Mouse (Mus musculus): ENCODE results near the gene Nedd4. TPM values are rescaled to one million over a fixed set of nuclear protein-coding genes. Genes with fewer than 3 reads are reported as not detected.
A peak's percentile ranks its signal among the peaks of the same experiment; 100 is the strongest.

The Nedd4 gene
- polyA plus RNA-seq, 1 experiment, result 216 TPM

DNA sequence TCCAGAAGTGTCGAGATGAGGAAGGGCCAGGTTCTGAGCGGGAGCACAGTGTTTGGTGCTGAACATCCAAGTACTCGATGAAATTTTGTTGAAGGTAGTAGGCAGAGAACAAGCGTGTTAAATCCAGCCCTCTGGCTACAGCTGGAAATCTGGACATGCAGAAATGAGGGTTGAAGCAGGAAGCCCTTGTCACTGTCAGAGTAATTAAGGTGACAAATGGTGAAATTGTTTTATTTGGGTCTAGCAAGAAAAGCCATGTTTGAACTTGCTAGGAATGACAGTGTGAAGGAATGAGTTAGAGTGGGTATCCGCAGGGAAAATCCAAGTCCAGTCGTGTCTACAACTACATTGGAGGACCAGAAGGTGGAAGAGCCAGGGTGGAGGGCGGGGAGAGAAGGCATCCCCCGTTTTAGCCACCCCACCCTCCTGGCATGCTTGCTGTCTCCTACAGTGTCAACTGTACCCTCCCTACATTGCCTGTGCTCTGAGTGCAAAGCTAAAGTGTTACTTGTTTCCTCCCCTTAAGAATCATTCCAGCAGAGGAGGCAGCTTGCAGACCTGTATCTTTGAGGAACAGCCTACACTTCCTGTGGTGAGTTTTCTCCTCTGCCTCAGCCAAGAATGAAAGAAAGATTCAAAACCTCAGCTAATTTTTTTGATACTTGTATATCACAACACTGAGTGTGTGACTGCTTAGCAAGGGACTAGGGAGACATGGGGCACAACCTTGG is 62.5 kb downstream of the Nedd4 start:
- H3K4me1 ChIP-seq (ENCODE audit: control insufficient read depth, insufficient read depth, low read length), result no peaks in the 10 kb centered on the region
- no peak overlapping the region for H3K4me3 ChIP-seq (ENCODE audit: insufficient read depth, low read length)
- no peak overlapping the region for H3K27ac ChIP-seq (ENCODE audit: insufficient read depth, low read length)
- no peak for TF ChIP-seq POLR2A (IDR thresholded peaks at IDR 0.05; ENCODE audit: extremely low read depth, insufficient read depth, low read length)
- TF ChIP-seq CTCF (IDR thresholded peaks at IDR 0.05; ENCODE audit: extremely low read depth, insufficient read depth, low read length), result no peak

DNA sequence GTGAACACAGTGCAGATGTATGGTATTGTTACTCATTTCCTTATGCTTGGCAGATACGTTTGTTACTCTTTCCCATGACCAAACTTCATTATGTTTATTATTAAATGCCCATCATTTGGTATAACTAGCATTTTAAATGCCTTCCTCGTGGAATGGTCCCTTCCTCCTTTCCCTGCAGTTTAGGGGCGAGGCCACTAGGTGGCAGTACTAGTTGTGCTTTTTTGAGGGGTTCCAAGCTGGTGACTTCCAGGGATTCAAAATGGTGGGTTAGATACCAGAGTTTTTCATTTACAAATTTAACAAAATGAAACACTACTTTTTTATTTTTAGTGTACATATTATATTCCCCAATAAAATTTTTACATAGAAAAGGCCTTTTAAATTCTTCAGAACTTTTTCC is 71.8 kb downstream of the Nedd4 start:
- H3K4me1 ChIP-seq (ENCODE audit: control insufficient read depth, insufficient read depth, low read length), result no peaks in the 10 kb centered on the region
- no peak overlapping the region for H3K4me3 ChIP-seq (ENCODE audit: insufficient read depth, low read length)
- no peak for TF ChIP-seq POLR2A (IDR thresholded peaks at IDR 0.05; ENCODE audit: extremely low read depth, insufficient read depth, low read length)
- TF ChIP-seq CTCF (IDR thresholded peaks at IDR 0.05; ENCODE audit: extremely low read depth, insufficient read depth, low read length), result peak; percentile 77
- H3K27ac ChIP-seq (ENCODE audit: insufficient read depth, low read length), result no peak overlapping the region

DNA sequence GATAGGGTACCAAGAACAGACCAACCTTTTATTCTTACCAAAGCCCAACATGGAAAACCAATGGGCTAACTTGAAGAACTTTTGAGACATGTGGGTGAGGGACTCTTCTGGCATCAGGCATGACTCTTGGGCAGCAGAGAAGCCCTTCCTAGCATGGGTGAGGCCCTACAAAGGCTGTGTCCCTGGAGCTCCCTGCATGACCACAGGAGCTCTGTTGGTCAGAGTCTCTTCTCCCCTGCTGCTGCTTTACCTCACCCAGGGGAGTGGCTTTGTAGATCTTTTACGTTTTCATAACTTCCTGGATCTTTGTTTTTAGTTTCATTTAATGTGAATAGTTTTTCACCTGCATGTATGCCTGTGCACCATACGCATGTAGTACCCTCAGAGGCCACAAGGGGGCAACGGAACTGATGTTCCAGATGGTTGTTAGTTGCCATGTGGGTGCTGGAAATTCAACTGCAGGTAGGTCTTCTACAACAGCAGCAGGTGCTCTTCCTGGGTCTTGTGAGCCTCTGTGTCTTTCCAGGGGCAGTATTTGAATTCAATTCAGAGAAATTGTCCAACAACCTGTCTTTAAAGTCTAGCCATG is 73.8 kb downstream of the Nedd4 start:
- Histone ChIP-seq H3K4me3 (ENCODE audit: insufficient read depth, low read length) (no peak overlapping the region), H3K4me1 (ENCODE audit: control insufficient read depth, insufficient read depth, low read length) (no peaks in the 10 kb centered on the region), H3K27ac (ENCODE audit: insufficient read depth, low read length) (no peak overlapping the region)
- TF ChIP-seq CTCF (IDR thresholded peaks at IDR 0.05; ENCODE audit: extremely low read depth, insufficient read depth, low read length), result peak; percentile 57
- no peak for TF ChIP-seq POLR2A (IDR thresholded peaks at IDR 0.05; ENCODE audit: extremely low read depth, insufficient read depth, low read length)

DNA sequence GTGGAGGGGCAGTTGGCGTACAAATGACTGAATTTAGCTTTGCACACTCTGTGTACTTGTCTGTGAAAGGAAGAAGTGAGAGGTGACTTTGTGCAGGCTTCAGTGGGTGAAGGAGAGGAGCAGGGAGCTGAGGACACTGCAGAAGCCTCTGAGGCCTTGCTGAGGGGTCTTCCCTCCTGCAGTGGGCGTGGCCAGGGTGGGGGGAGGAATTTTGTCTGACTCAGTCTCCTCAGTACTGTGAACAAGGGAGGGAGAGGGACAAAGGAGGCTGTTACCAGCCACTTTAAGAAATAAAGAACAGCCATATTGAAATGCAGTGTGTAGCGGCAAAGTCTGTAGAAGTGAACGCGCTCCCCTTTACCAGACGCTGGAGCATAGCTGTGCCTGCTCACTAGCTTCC is 79.1 kb downstream of the Nedd4 start:
- Histone ChIP-seq H3K4me1 (ENCODE audit: control insufficient read depth, insufficient read depth, low read length) (no peaks in the 10 kb centered on the region), H3K4me3 (ENCODE audit: insufficient read depth, low read length) (no peak overlapping the region), H3K27ac (ENCODE audit: insufficient read depth, low read length) (no peak overlapping the region)
- TF ChIP-seq POLR2A (IDR thresholded peaks at IDR 0.05; ENCODE audit: extremely low read depth, insufficient read depth, low read length), result no peak
- TF ChIP-seq CTCF (IDR thresholded peaks at IDR 0.05; ENCODE audit: extremely low read depth, insufficient read depth, low read length), result no peak

DNA sequence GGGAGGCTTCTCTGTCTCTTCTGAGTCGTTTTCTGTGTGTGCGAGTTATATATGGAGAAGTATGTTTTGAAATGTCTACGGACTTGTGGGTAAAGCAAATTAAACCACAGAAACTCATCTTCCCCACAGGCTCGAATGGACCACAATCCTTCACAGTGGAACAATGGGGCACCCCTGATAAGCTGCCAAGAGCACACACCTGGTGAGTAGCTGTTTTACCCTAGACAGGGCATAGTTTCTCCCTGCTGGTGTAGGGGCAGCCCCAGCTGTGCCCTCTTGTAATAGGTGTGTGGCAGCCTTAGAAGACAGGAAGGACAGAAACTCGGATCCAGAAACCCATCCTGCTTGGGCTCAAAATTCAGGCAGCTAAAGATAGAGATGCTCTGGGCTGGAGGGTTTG is 84.1 kb downstream of the Nedd4 start:
- TF ChIP-seq POLR2A (IDR thresholded peaks at IDR 0.05; ENCODE audit: extremely low read depth, insufficient read depth, low read length) (no peak), CTCF (IDR thresholded peaks at IDR 0.05; ENCODE audit: extremely low read depth, insufficient read depth, low read length) (no peak)
- H3K27ac ChIP-seq (ENCODE audit: insufficient read depth, low read length), result no peak overlapping the region
- no peak overlapping the region for H3K4me3 ChIP-seq (ENCODE audit: insufficient read depth, low read length)
- no peaks in the 10 kb centered on the region for H3K4me1 ChIP-seq (ENCODE audit: control insufficient read depth, insufficient read depth, low read length)

DNA sequence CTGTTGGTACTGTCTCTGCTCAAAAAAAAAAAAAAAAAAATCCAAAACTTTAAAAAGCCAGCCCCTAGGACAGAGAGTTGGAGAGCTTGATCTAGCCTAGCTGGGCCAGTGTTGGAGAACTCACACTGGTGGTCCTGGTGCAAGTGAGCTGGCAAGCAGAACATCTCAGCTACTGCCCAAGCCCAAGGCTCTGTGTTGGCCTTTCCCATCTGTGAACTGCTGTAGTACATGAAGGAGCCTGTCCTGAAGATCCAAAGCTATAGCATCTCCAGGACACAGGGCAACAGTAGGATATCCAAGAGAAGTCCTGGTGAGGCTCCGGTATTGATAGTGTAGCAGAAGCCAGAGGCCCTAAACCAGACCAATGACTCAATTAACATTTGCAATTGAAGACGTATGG is 88.1 kb downstream of the Nedd4 start:
- TF ChIP-seq POLR2A (IDR thresholded peaks at IDR 0.05; ENCODE audit: extremely low read depth, insufficient read depth, low read length) (no peak), CTCF (IDR thresholded peaks at IDR 0.05; ENCODE audit: extremely low read depth, insufficient read depth, low read length) (no peak)
- Histone ChIP-seq H3K4me3 (ENCODE audit: insufficient read depth, low read length) (no peak overlapping the region), H3K27ac (ENCODE audit: insufficient read depth, low read length) (no peak overlapping the region), H3K4me1 (ENCODE audit: control insufficient read depth, insufficient read depth, low read length) (no peaks in the 10 kb centered on the region)

DNA sequence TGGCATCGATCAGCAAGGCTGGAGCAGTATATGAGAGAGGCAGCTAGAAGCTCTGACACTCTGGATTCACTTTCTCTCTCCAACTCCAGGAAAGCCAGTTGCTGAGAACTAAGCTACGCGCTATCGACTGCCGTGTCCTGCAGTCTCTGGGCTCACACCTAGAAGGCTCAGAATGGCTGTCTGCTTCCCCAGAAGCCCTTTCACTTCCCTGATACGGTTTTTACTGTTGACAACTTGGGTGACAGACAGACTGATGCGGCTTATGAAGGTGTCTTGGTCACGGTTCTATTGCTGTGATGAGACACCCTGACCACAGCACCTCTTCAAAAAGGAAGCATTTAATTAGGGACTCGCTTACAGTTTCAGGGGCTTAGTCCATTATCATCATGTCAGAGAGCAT is 90.5 kb downstream of the Nedd4 start:
- Histone ChIP-seq H3K4me3 (ENCODE audit: insufficient read depth, low read length) (no peak overlapping the region), H3K4me1 (ENCODE audit: control insufficient read depth, insufficient read depth, low read length) (no peaks in the 10 kb centered on the region), H3K27ac (ENCODE audit: insufficient read depth, low read length) (no peak overlapping the region)
- no peak for TF ChIP-seq POLR2A (IDR thresholded peaks at IDR 0.05; ENCODE audit: extremely low read depth, insufficient read depth, low read length)
- TF ChIP-seq CTCF (IDR thresholded peaks at IDR 0.05; ENCODE audit: extremely low read depth, insufficient read depth, low read length), result no peak

DNA sequence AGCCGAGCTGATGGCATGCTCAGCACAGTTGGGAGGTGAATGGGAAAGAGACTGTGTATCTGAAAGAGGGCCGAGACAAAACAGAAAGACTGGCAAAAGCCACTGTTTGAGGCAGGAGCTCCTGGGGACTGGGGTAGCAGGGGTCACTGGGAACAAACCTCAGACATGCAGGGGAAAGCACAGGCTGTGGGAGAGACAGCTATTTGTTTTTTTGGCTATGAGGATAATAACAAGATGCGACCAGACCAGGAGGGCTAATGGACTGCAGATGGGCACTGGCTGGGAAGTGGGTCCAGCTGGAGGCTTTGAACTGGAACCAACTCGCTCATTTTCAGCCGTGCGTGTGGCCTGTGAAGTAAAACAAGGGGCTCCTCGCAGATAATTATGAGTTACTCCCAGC is 91.6 kb downstream of the Nedd4 start:
- Histone ChIP-seq H3K4me3 (ENCODE audit: insufficient read depth, low read length) (no peak overlapping the region), H3K27ac (ENCODE audit: insufficient read depth, low read length) (no peak overlapping the region), H3K4me1 (ENCODE audit: control insufficient read depth, insufficient read depth, low read length) (peaks cover 3% of the 10 kb centered on the region; the same call in 1 of the 2 replicates)
- TF ChIP-seq POLR2A (IDR thresholded peaks at IDR 0.05; ENCODE audit: extremely low read depth, insufficient read depth, low read length), result no peak
- no peak for TF ChIP-seq CTCF (IDR thresholded peaks at IDR 0.05; ENCODE audit: extremely low read depth, insufficient read depth, low read length)

DNA sequence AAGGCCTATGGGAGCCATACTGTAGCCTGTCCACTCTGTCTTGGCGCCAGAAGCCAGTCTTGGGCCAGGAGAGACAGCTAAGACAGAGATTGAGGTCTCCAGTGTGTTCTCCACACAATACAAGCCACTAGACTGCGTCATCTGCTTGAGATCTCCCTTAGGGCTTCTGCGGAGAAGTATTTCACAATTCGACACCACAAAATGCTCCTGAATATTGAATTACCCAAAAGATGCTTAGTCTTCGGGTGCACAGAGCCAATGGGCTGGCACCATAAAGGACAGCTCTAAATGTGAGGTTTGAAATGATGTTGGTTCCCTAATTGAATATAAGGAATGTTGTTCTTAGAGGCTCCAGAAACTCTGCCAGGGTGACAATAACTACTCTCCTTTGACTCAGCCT is 95.0 kb downstream of the Nedd4 start:
- Histone ChIP-seq H3K4me1 (ENCODE audit: control insufficient read depth, insufficient read depth, low read length) (peaks cover 3% of the 10 kb centered on the region; the same call in 1 of the 2 replicates), H3K4me3 (ENCODE audit: insufficient read depth, low read length) (no peak overlapping the region)

DNA sequence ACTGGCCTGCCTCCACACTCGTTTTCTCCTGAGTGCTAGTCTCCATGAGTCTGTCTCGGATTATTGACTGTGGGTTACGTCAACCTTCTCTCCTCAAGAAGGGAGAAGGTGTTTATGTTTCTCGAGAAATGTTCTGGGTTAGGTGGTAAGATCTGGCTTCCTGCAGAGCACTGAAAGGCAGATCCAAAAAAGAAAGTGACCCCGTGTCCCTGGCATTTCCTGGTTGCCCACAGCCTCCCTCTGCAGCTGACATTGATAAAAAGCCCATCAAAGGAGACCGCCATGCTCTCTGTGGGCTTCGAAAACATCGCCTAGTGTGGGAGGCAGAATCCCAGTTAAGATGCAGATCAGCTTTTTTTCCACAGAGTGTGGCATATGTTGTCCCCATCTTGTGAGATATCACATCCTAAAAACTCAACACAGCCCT is 96.6 kb downstream of the Nedd4 start:
- Histone ChIP-seq H3K4me3 (ENCODE audit: insufficient read depth, low read length) (no peak overlapping the region), H3K4me1 (ENCODE audit: control insufficient read depth, insufficient read depth, low read length) (peaks cover 3% of the 10 kb centered on the region; the same call in 1 of the 2 replicates), H3K27ac (ENCODE audit: insufficient read depth, low read length) (no peak overlapping the region)
- TF ChIP-seq POLR2A (IDR thresholded peaks at IDR 0.05; ENCODE audit: extremely low read depth, insufficient read depth, low read length), result no peak
- no peak for TF ChIP-seq CTCF (IDR thresholded peaks at IDR 0.05; ENCODE audit: extremely low read depth, insufficient read depth, low read length)

More for the DNA sequence above, 95.0 kb downstream of the Nedd4 start:
- H3K27ac ChIP-seq (ENCODE audit: insufficient read depth, low read length), result no peak overlapping the region
- no peak for TF ChIP-seq POLR2A (IDR thresholded peaks at IDR 0.05; ENCODE audit: extremely low read depth, insufficient read depth, low read length)
- no peak for TF ChIP-seq CTCF (IDR thresholded peaks at IDR 0.05; ENCODE audit: extremely low read depth, insufficient read depth, low read length)
